Mouse (Mus musculus): Measurements from ENCODE around the gene Ntn4. TPM values are rescaled to one million over a fixed set of nuclear protein-coding genes. Genes with fewer than 3 reads are reported as not detected.

Gene Ntn4
- total RNA-seq, 2 experiments from 2014 or later: 8.9 to 10.6 TPM

- DNase-seq (ENCODE audit: low spot score in 2 of 2): peak; percentile 49 to 68
These were observed 131.5 kb downstream of the Ntn4 start for GRCm38 (mm10) chr10:93771931-93772465.

DNA sequence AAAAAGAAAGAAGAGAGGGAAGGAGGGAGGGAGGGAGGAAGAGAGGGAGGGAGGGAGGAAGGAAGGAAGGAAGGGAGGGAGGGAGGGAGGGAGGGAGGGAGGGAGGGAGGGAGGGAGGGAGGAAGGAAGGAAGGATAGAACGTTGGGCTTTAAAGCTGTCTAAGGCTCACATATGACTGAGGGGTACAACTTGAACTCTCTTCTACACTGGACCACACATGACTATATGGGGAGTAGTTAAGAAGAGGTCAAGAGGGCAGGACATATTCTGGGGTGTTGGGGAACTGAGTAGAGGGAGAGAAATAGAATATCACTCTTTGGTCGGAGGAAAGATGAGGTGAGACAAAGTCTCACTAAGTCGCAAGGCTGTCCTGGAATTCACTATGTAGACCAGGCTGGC lies 132.0 kb downstream of the Ntn4 start:
- no peak for DNase-seq (ENCODE audit: low spot score in 2 of 2)

DNA sequence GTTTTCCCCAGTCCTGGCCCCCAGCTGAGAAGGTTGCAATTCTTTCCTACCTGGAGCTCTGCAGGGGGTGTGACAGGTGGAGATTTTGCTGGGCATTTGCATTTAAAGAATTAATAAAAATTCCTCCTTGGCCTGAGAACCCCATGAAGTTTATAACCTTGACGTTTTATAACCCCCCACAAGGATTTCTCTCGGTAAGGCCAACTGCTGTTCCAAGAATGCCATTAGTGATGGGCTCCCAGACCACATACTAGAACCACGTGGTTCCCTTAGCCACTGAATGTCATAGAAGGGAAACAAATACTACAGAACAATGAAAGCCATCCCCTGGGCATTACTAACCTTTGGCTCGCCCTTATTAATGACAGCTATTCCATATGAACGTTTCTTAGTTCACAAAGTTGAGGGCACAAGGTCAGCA lies 136.3 kb downstream of the Ntn4 start:
- no peak for DNase-seq (ENCODE audit: low spot score in 2 of 2)

DNA sequence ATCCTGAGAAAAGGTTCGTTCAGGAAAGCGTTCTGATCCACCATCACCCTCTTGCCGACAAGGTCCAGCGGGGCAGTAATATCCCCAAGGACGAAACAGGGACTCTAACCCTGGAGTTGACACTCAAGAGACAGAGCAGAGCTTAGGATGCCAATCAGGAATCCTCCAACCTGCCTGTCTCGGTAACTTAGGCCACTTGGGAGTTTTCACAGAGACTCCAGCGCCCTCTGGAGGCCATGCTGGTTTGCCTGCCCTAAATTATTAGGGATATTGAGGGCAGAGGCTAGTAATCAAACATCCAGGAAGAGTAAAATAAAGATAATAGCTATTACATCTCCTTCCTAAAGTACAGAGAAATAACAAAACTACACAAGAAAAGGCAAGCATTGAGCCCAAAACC lies 136.9 kb downstream of the Ntn4 start:
- DNase-seq (ENCODE audit: low spot score in 2 of 2): peak; percentile 49 to 57

DNA sequence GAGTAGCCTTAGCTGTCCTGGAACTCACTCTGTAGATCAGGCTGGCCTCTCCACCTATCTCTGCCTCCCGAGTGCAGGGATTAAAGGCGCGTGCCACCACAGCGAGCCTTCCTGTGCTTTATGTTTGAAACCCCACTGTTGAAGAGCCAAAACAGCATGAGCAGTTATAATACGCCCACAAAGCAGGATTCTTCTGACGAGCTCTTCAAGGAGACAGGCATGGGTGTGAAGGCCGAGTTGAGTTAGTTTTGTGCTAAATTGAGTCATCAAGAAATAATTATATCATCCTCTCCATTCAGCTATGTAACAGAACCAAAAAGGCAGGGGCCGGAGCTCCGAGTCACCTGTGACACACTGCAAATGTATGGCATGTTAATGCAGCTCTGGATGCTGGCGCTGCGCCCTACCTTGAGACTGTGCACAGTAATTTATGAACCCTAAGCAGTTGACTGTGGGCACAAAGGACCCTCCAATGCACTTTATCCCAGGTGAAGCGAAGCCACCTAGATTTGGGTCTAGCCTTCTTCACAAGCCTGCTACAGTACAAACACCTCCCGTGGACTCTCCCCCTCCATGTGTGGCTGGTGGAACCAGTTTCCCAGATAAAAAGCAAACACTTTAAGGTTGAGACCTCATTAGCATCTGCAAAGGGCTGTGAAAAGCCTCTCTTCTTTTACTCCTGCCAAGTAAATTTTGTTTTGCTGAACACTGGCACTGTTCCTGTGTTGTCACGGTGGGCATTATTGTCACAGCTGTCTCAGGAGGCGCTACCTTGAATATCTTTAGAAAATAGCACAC lies 142.9 kb downstream of the Ntn4 start:
- DNase-seq (ENCODE audit: low spot score in 2 of 2): peak in 1 of 2 experiments; percentile 7

Other genes starting within 250 kb of the Ntn4 start
- gene Lta4h, start 187.3 kb upstream of the Ntn4 start, total RNA-seq (2021): 10 to 100 TPM; 58.3 to 64.0 TPM
- not detected for gene Hal, start 151.9 kb upstream of the Ntn4 start, total RNA-seq (2021)
- gene Amdhd1, start 100.6 kb upstream of the Ntn4 start, total RNA-seq (2021): under 1 TPM; 0.40 to 0.67 TPM
- gene Ccdc38, start 100.0 kb upstream of the Ntn4 start, total RNA-seq (2021): not detected
- gene Snrpf, start 51.0 kb upstream of the Ntn4 start, total RNA-seq (2021): 10 to 100 TPM in 1 of 2 experiments, 1 to 10 TPM in 1; 7.7 to 13.1 TPM
- gene Usp44, start 190.9 kb downstream of the Ntn4 start, total RNA-seq (2021): not detected